Mouse (Mus musculus) lung, postnatal 36 days (tissue): ENCODE data around the gene Kcnc3.

Experiments
- DNase-seq: peaks from one replicate; pipeline ENCODE4 v3.0.0; 2022; ENCODE audit warnings: mixed read lengths

The Kcnc3 gene

GRCm38 (mm10) chr7:44598336-44598735, 7.9 kb downstream of the Kcnc3 start:
- no peak for DNase-seq

GRCm38 (mm10) chr7:44600691-44601262, 10.3 kb downstream of the Kcnc3 start:
- no peak for DNase-seq

GRCm38 (mm10) chr7:44601646-44602045, 11.2 kb downstream of the Kcnc3 start:
- DNase-seq: no peak

DNA sequence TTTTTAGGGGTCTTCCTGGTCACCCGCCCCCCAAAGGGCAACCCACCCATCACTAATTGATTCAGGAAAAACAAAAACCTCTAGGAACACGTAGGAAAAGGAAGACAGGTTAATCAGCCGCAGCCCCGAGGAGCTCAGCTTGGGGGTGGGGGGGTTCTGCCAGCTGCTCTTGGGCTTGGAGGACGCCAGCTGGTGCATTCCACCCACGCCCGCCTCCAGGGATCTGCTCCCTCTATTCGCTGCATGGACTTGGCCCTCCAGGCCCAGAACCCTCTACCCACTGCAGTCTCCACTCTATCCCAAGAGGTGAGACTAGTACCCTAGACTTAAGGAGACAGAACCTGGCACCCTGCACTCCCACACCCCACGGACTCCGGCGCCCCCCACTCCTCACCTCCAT, 12.0 kb downstream of the Kcnc3 start:
- no peak for DNase-seq

- DNase-seq: no peak
Observed at GRCm38 (mm10) chr7:44603186-44603855, 12.9 kb downstream of the Kcnc3 start.

GRCm38 (mm10) chr7:44604139-44604606, 13.7 kb downstream of the Kcnc3 start:
- no peak for DNase-seq

DNA sequence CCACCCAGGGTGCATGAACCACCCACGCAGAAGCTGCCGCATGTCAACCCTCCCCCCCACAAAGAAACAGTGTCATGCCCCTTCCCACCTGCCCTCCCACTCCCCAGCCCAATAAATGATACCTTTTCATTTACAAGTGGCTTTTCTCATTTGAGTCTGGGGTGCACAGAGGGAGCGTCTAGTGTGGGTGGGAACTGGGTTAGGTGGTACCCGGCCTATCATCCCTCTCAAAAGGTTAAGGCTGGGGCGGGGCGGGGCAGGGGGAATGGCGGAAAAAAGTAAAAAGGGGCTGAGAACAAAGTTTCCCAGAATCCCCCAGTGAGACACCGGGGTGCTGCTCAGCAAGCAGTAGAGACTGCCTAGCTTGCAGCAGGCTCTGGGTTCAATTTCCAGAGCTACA, 14.2 kb downstream of the Kcnc3 start:
- no peak for DNase-seq

DNA sequence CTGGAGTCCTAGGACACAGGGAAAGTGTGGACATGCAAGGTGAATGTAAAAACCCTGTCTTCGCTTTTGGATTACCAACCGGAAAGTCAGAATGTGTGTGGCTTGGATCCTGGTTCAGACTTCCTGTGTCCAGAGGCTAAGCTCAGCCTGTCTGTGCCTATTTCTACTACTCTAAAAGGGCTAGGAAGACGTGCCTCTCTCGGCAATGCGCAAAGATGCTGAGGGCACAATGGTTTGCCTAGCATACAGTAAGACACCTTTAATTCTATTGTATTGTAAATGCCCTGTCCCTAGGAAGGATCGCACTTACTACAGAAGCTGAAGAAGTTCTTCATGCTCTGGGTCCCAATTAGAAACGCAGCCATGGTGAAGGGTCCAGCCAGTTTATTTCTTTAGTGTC, 15.0 kb downstream of the Kcnc3 start:
- no peak for DNase-seq

DNA sequence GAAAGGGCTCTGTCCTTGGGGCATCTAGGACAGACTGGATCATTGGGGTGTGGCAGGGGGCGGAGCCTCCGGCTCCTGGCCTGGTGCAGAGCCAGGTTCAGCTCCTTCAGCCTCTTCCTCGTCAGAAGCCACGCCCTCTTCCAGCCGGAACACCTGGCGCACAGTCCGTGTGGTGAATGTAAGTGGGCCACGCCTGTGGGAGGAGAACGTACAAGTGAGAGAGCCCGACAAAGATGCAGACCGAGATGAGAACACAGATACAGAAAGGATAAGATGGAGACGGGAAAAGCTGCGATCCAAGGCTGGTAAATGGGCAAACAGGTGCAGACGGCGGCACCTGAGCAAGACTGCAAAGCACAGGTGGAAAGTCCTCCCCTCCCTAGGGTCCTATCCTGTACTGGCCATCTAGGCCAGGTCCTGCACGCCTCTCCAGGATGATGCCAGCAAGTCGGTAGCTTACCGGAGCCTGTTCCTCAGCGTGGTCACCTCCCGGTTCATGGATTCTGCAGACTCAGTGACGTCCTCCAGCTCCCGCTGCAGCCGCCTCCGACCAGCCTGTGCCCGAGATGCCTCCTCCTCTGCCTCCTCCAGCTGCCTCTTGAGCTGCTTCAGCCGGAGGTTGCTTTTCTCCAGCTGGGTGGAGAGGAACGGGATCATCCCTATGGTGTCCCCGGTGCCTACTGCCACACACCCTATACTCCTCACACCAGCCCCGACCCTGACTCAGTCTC, 15.9 kb downstream of the Kcnc3 start:
- peak; percentile 88 for DNase-seq

GRCm38 (mm10) chr7:44612192-44612591, 21.7 kb downstream of the Kcnc3 start:
- no peak for DNase-seq

DNA sequence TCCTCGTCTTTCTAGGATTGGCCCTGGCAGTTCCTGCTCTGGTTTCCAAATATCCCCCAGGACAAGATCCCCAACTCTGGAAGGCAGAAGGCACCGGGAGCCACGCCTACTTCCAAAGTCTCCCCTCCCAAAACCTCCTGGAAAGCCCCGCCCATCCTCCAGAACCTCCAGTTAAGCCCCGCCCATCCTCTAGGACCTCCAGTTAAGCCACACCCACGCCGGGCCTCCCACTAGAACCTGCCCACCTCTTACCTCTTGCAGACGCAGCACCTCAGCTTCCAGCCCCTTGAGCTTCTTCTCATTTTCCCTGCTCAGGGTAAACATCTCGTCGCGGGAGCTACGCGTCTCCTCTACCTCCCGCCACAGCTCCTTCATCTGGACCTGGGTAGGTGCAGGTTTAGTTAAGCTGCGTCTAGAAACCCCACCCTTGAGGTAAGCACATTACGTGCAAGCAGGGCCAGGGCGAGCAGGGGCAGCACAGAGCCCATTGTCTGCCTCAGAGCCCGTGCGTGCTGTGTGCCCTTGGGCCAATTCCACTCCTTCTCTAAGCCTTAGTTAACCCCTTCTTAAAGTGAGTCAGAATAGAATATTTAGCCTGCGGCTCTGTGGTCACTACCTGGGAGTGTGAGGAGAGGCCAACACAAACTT, 23.7 kb downstream of the Kcnc3 start:
- DNase-seq: peak; percentile 63

DNA sequence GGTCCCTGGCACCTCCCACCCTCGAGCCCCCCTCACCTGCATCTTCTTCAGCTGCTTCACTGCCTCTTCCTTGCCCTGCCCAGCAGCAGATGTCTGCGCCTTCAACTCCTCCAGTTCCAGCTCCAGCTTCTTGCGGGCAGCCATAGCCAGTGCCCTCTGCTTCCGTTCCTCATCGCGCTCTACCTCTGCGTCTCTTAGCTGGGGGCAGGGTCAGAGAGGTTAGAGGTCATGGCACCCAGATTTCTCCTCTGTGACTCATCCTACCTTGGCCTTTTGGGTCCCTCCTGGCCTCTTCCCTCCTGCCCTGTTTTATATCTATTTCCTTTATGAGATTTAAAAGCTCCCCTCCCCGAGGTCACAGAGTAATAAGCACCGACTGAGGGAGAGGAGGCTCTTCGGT, 24.8 kb downstream of the Kcnc3 start:
- no peak for DNase-seq

DNA sequence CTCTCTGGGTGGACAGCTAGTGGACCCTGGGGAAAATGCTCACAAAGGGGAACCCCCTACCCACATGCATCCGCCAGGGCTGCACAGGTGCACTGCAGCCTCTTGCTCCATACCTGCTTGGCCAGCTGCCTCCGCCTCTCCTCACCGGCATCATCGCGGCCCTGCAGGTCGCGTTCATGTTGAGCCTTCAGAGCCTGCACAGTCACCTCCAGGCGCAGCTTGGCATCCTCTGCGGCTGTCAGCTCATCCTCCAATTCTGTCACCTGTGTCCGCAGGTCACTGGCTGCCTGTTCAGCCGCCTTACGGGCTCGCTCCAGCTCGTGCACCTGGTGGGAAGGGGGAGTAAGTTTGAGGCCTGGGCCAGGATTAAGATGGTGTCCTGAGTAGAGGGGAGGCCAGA, 25.5 kb downstream of the Kcnc3 start:
- no peak for DNase-seq

DNA sequence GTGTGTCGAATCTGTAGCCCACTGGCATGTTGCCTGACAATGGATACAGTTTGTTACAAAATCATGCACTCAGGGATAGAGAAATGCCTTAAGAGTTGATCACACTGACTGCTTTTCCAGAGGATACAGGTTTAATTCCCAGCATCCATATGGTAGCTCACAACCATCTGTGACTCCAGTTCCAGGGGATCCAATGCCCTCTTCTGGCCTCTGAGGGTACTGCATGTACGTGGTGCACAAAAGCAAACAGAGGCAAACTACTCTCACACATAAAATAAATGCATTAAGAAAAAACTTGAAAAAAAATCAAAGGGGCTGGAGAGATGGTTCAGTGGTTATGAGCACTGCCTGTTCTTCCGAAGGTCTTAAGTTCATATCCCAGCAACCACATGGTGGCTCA, 26.6 kb downstream of the Kcnc3 start:
- DNase-seq: peak; percentile 37

DNA sequence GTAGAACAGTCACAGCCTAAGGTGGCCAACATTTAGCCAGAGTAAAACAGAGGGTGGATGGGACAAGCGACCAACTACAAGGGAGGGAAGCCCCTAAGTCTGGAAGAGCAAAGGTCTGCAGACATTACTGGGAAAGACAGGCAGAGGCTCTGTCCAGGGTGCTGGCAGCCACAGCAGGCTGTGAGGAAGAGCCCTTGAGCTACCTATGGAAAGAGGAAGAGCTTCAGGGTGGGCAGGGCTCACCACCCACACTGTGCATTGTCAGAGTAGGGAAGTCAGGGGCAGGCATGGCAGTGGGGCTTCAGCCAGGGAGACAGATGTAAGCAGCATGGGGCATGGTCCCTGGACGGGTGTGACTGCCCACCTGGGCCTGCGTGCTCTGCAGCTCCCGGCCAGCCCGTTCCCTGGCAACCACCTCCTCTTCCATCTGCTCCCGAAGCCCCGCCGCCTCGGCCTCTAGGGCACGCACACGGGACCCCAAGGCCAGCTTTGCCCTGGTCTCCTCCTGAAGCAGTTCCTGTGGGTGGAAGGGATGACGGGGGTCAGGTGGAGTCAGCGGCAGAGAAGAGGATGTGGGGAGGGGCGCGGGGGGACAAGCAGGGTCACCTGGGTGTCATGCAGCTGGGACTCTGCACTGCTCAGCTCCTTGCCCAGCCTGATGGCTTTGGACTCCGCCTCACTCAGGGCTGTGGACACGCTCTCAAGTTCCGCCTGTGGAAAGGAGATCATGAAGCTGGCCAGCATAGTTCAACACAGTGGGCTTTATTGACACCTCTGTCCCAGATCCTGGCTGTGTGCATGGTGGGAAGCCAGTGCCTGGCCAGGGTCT, 33.5 kb downstream of the Kcnc3 start:
- DNase-seq: no peak

- no peak for DNase-seq
Observed at GRCm38 (mm10) chr7:44624543-44624826, 34.0 kb downstream of the Kcnc3 start.

- DNase-seq: no peak
Observed at GRCm38 (mm10) chr7:44624828-44625227, 34.4 kb downstream of the Kcnc3 start.

- no peak for DNase-seq
Observed at GRCm38 (mm10) chr7:44625241-44626067, 35.0 kb downstream of the Kcnc3 start.

- DNase-seq: no peak
Observed at GRCm38 (mm10) chr7:44626068-44626385, 35.6 kb downstream of the Kcnc3 start.

GRCm38 (mm10) chr7:44626966-44627365, 36.5 kb downstream of the Kcnc3 start:
- no peak for DNase-seq

- DNase-seq: no peak
Observed at GRCm38 (mm10) chr7:44628402-44629034, 38.1 kb downstream of the Kcnc3 start.

GRCm38 (mm10) chr7:44630437-44630836, 40.0 kb downstream of the Kcnc3 start:
- peak; percentile 79 for DNase-seq
